ENCODE assay signal across 17 mouse cellular contexts in the genomic region with DNA sequence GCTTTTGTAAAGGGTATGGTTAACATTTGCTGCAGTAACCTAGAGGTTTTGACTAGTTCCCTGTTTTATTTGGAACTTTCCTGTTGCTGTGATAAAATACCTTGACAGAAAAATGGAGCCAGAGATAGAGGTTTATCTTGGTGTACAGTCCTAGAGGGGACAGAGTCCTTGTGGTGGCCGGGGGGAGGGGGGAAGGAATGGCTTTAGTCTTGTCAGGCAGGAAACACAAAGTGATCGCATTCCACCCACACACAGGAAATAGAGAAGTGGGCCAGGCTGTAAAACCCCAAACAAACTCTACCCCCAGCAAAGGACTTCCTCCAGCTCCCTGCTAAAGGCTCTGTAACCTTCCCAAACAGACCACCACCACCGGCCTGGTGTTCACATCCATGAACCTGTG.
DNase-seq lines count a peak whose midpoint lies in the region; ATAC-seq lines count a peak whose summit lies in the region.
"Had no signal": no experiment of that assay in that cellular context is flagged by ENCODE, and none has a peak within 500 bp of the region (broad histone marks: within the 10 kb centered on the region; RNA-seq: fewer than 3 reads in every experiment).

No protein-coding gene starts in this region.

- no peaks in the 10 kb centered on the region for H3K9me3 ChIP-seq in heart, embryonic 16.5 days (replicated peaks; ENCODE audit: control insufficient read depth, low read length)
- no peaks in the 10 kb centered on the region for H3K9me3 ChIP-seq in liver, embryonic 15.5 days (replicated peaks)
- H3K9me3 ChIP-seq in midbrain, embryonic 14.5 days (ENCODE audit: control insufficient read depth, low read length) = no peaks in the 10 kb centered on the region
- H3K9me3 ChIP-seq: forebrain, embryonic 15.5 days; limb, embryonic 15.5 days; neural tube, embryonic 15.5 days had no signal

- no peak overlapping the region for H3K9ac ChIP-seq in heart, embryonic 16.5 days (ENCODE audit: low read length)
- no peak overlapping the region for H3K9ac ChIP-seq in liver, embryonic 15.5 days
- H3K9ac ChIP-seq in midbrain, embryonic 14.5 days (replicated peaks; ENCODE audit: low read length) = no peak overlapping the region
- H3K9ac ChIP-seq: forebrain, embryonic 15.5 days; hindbrain, embryonic 14.5 days; limb, embryonic 15.5 days; neural tube, embryonic 15.5 days had no signal

- 0 out of 2 replicates have a peak, but pooled peaks have one; percentile 4 for ATAC-seq in heart, embryonic 16.5 days (replicated peaks; ENCODE audit: extremely low read depth, insufficient read depth, low FRiP score)
- no peak for ATAC-seq in liver, embryonic 15.5 days (ENCODE audit: insufficient read depth)
- ATAC-seq in midbrain, embryonic 14.5 days (ENCODE audit: low FRiP score, low TSS enrichment) = no peak
- ATAC-seq: forebrain, embryonic 15.5 days had no signal

- no peak for DNase-seq in heart, postnatal 10 days
- DNase-seq in c-Kit-positive CD71-negative TER-119-negative erythroid progenitor cells, embryonic 14.5 days (ENCODE audit: low read depth) = peak; percentile 36
- peak; percentile 57 for DNase-seq in thymus, postnatal 14 days
- DNase-seq in natural killer cell, adult 2 months (ENCODE audit: low spot score in 2 of 2) = no peak
- no peak for DNase-seq in yolk sac, embryonic 10.5 days (ENCODE audit: low spot score)
- no peak for DNase-seq in midbrain, embryonic 14.5 days
- DNase-seq: cerebellum, adult 11 months; gastrocnemius, postnatal 14 days; kidney, adult 8-10 months had no signal

- intact Hi-C loops in heart, postnatal 10 days (cut with DNase I) = no loop called here

- H3K27me3 ChIP-seq in heart, embryonic 16.5 days (ENCODE audit: control insufficient read depth, insufficient read depth, low read length) = no peaks in the 10 kb centered on the region
- no peaks in the 10 kb centered on the region for H3K27me3 ChIP-seq in liver, embryonic 15.5 days
- no peaks in the 10 kb centered on the region for H3K27me3 ChIP-seq in midbrain, embryonic 14.5 days (ENCODE audit: control insufficient read depth, insufficient read depth, low read length)
- H3K27me3 ChIP-seq: forebrain, embryonic 15.5 days; limb, embryonic 15.5 days; neural tube, embryonic 15.5 days had no signal

- no peak overlapping the region for H3K4me2 ChIP-seq in heart, embryonic 16.5 days (ENCODE audit: low read depth, low read length)
- no peak overlapping the region for H3K4me2 ChIP-seq in liver, embryonic 15.5 days
- no peak overlapping the region for H3K4me2 ChIP-seq in midbrain, embryonic 14.5 days (ENCODE audit: low read length)
- H3K4me2 ChIP-seq: forebrain, embryonic 15.5 days; heart, embryonic 11.5 days; hindbrain, embryonic 14.5 days; limb, embryonic 15.5 days; neural tube, embryonic 15.5 days had no signal

- H3K27ac ChIP-seq in heart, embryonic 16.5 days (ENCODE audit: low read length) = no peak overlapping the region
- H3K27ac ChIP-seq in liver, embryonic 15.5 days (replicated peaks) = 0 out of 2 replicates have a peak overlapping the region, but pooled peaks have one; percentile 33
- no peak overlapping the region for H3K27ac ChIP-seq in midbrain, embryonic 14.5 days (replicated peaks; ENCODE audit: low read depth, low read length)
- H3K27ac ChIP-seq: forebrain, embryonic 15.5 days; hindbrain, embryonic 14.5 days; limb, embryonic 15.5 days; macrophage; neural tube, embryonic 15.5 days had no signal

- peaks cover 12% of the 10 kb centered on the region for H3K36me3 ChIP-seq in heart, embryonic 16.5 days (ENCODE audit: control insufficient read depth, insufficient read depth)
- H3K36me3 ChIP-seq in liver, embryonic 15.5 days (replicated peaks) = 0 out of 2 replicates have a peak, but pooled peaks cover 5% of the 10 kb centered on the region
- peaks cover 6% of the 10 kb centered on the region; the same call in 1 of the 2 replicates for H3K36me3 ChIP-seq in midbrain, embryonic 14.5 days (ENCODE audit: control insufficient read depth, insufficient read depth, low read length)

- H3K4me1 ChIP-seq in heart, embryonic 16.5 days (ENCODE audit: control insufficient read depth, insufficient read depth, low read length) = peaks cover 28% of the 10 kb centered on the region
- H3K4me1 ChIP-seq in liver, embryonic 15.5 days (replicated peaks) = peaks cover 20% of the 10 kb centered on the region
- H3K4me1 ChIP-seq in midbrain, embryonic 14.5 days (ENCODE audit: control insufficient read depth, insufficient read depth, low read length) = peaks cover 8% of the 10 kb centered on the region

- no peak overlapping the region for H3K4me3 ChIP-seq in heart, embryonic 16.5 days (ENCODE audit: low read length)
- no peak overlapping the region for H3K4me3 ChIP-seq in liver, embryonic 15.5 days (replicated peaks)
- H3K4me3 ChIP-seq in midbrain, embryonic 14.5 days (replicated peaks; ENCODE audit: low read depth, low read length) = no peak overlapping the region
- H3K4me3 ChIP-seq: forebrain, embryonic 15.5 days; limb, embryonic 15.5 days; neural tube, embryonic 15.5 days had no signal

- 44% methylated on average over 3 of the region's 3 CpGs for WGBS in heart, embryonic 16.5 days
- 8% methylated on average over 3 of the region's 3 CpGs for WGBS in liver, embryonic 15.5 days (ENCODE audit: insufficient replicate concordance)
- 91% methylated on average over 3 of the region's 3 CpGs for WGBS in midbrain, embryonic 14.5 days

Comparison
In these comparisons a context has a peak if more than half of its experiments do, and no peak if none do; other contexts are left out.
1. DNase-seq: peak in c-Kit-positive CD71-negative TER-119-negative erythroid progenitor cells, embryonic 14.5 days (single experiment) and thymus, postnatal 14 days (single experiment); none in heart, postnatal 10 days (0 of 2), natural killer cell, adult 2 months (0 of 2), yolk sac, embryonic 10.5 days (single experiment) and midbrain, embryonic 14.5 days (single experiment).